Mouse (Mus musculus): ENCODE data around the gene Ap1m2. TPM values are rescaled to one million over a fixed set of nuclear protein-coding genes. Genes with fewer than 3 reads are reported as not detected.
"Not testable (repeated sequence)": the region's sequence is repeated elsewhere in the genome, so short reads cannot be mapped to it uniquely, and the experiment has no call there.

The Ap1m2 gene
- polyA plus RNA-seq, 1 experiment: not detected

GRCm38 (mm10) chr9:21265611-21266010 lies 46.5 kb downstream of the Ap1m2 start:
- Histone ChIP-seq H3K27me3 (replicated peaks) (no peaks in the 10 kb centered on the region), H3K9me3 (no peaks in the 10 kb centered on the region), H3K36me3 (replicated peaks; ENCODE audit: low read length) (peaks cover 41% of the 10 kb centered on the region), H3K4me3 (replicated peaks) (peak overlapping the region; percentile 98), H3K4me1 (peaks cover 64% of the 10 kb centered on the region)
- no peak for TF ChIP-seq FLI1 (IDR thresholded peaks at IDR 0.05; ENCODE audit: low read length)
- TF ChIP-seq GATA1 (IDR thresholded peaks at IDR 0.05; ENCODE audit: borderline replicate concordance, low read length): no peak

DNA sequence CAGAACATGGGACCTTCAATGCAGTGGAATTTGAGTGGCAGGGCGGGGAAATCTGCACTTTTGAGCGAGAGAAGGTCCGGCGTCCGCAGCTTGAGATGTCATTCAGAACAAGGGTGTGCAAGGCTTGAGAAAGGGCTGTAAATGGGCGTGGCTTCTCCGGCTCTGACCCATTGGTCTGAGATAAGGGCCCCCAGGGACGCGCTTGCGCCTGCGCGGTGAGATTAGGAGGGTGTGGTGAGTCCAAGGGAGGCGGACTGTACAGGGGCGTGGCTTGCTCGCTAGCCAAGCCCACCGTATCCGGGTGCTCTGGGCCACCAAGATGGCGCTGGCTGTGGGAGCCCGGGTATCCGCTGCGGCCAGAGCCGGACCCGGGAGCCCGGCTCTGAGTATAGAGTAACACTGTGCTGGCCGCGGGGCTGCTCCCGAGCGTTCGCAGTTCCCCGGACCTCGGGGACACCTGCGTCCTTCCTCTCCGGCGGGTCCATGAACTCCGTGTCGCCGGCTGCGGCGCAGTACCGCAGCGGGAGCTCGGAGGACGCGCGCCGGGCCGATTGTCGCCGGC lies 47.1 kb downstream of the Ap1m2 start, which contains the start of gene Atg4d:
TSS of gene Atg4d (plus strand) at position 294 of the 562 bp plus-strand sequence.
- no peaks in the 10 kb centered on the region for H3K9me3 ChIP-seq
- peaks cover 36% of the 10 kb centered on the region for H3K36me3 ChIP-seq (replicated peaks; ENCODE audit: low read length)
- peak; percentile 79 for TF ChIP-seq GATA1 (IDR thresholded peaks at IDR 0.05; ENCODE audit: borderline replicate concordance, low read length)
- TF ChIP-seq FLI1 (IDR thresholded peaks at IDR 0.05; ENCODE audit: low read length): no peak
- peak within 1 kb of the TSS; percentile 98 for H3K4me3 ChIP-seq (replicated peaks)
- no peaks in the 10 kb centered on the region for H3K27me3 ChIP-seq (replicated peaks)
- H3K4me1 ChIP-seq: peaks cover 64% of the 10 kb centered on the region

DNA sequence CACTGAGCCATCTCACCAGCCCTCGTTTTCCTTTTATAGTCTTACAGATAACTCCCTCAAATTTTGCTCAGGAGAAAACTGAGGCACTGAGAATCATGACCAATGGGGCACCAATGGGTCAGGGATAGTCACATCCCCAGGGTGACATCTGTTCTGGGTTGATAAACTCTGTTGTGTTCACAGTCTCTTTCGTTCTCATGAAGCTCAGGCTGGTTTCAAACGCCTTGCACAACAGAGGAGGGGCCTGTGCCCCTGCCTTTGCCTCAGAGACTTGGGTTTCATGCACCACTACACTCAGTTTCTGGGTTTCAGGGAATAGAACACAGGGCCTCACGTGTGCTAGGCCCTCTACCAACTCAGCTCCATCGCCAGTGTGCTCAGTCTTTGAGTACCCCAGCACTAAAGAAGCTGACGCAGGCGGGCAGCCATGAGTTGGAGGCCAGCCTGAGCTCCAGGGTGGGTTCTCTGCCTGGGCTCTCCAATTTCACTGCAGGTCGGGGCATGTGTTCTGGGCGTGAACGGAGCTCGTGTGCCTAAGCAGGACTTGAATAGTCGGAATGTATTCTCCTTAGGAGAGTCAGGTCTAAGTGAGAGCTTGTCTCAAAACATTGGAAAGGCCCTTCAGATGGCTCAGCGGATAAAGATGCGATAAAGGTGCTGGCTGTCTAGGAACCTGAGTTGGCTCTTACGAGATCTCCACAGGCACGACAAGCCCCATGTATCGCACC lies 47.7 kb downstream of the Ap1m2 start:
- H3K27me3 ChIP-seq (replicated peaks): no peaks in the 10 kb centered on the region
- TF ChIP-seq FLI1 (IDR thresholded peaks at IDR 0.05; ENCODE audit: low read length) (no peak), GATA1 (IDR thresholded peaks at IDR 0.05; ENCODE audit: borderline replicate concordance, low read length) (no peak)
- peak overlapping the region; percentile 98 for H3K4me3 ChIP-seq (replicated peaks)
- peaks cover 66% of the 10 kb centered on the region for H3K4me1 ChIP-seq
- H3K9me3 ChIP-seq: no peaks in the 10 kb centered on the region
- peaks cover 30% of the 10 kb centered on the region for H3K36me3 ChIP-seq (replicated peaks; ENCODE audit: low read length)

DNA sequence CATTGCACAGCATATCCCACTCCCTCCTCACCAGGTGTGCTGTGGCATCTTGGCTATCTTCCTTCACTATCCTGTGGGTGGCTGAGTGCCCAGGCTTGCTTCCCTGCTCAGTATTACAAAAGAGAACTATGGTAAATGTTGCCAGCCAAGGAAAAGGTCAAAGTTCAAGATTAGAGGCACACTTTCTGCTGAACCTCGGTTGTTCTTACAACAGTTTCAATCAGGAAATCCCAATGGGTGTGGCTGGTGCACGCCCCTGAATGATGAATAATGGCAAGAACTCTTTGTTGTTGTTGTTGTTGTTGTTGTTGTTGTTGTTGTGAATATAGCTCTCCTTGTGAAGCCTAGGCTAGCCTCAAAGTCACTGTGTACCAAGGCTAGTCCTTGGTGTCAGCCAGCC lies 50.3 kb downstream of the Ap1m2 start:
- TF ChIP-seq FLI1 (IDR thresholded peaks at IDR 0.05; ENCODE audit: low read length) (no peak), GATA1 (IDR thresholded peaks at IDR 0.05; ENCODE audit: borderline replicate concordance, low read length) (no peak)
- Histone ChIP-seq H3K4me3 (replicated peaks) (peak overlapping the region; percentile 34), H3K9me3 (no peaks in the 10 kb centered on the region), H3K27me3 (replicated peaks) (peaks cover 3% of the 10 kb centered on the region), H3K36me3 (replicated peaks; ENCODE audit: low read length) (peaks cover 5% of the 10 kb centered on the region), H3K4me1 (peaks cover 56% of the 10 kb centered on the region)

GRCm38 (mm10) chr9:21260491-21261040 lies 51.6 kb downstream of the Ap1m2 start:
- peaks cover 3% of the 10 kb centered on the region for H3K27me3 ChIP-seq (replicated peaks)
- TF ChIP-seq GATA1 (IDR thresholded peaks at IDR 0.05; ENCODE audit: borderline replicate concordance, low read length) (no peak), FLI1 (IDR thresholded peaks at IDR 0.05; ENCODE audit: low read length) (no peak)
- no peak overlapping the region for H3K4me3 ChIP-seq (replicated peaks)
- H3K36me3 ChIP-seq (replicated peaks; ENCODE audit: low read length): no peaks in the 10 kb centered on the region
- peaks cover 43% of the 10 kb centered on the region for H3K4me1 ChIP-seq
- no peaks in the 10 kb centered on the region for H3K9me3 ChIP-seq

DNA sequence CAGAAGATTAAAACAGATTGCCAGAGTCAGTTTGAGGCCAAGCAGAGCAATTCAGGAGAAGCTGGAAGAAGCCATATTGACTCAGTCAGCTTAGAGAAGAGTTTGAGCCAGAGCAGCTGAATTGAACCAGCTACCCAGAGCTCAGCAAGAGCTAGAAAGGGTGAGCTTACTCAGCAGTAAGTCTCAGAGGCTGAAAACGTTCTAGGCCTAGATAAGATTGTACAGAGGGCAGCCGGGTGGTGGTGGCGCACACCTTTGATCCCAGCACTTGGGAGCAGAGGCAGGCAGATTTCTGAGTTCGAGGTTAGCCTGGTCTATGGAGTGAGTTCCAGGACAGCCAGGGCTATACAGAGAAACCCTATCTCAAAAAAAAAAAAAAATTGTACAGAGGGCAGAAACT lies 55.8 kb downstream of the Ap1m2 start:
- H3K36me3 ChIP-seq (replicated peaks; ENCODE audit: low read length); H3K4me3 ChIP-seq (replicated peaks); H3K9me3 ChIP-seq: not testable (repeated sequence)
- Histone ChIP-seq H3K27me3 (replicated peaks) (peaks cover 30% of the 10 kb centered on the region), H3K4me1 (peaks cover 25% of the 10 kb centered on the region)

DNA sequence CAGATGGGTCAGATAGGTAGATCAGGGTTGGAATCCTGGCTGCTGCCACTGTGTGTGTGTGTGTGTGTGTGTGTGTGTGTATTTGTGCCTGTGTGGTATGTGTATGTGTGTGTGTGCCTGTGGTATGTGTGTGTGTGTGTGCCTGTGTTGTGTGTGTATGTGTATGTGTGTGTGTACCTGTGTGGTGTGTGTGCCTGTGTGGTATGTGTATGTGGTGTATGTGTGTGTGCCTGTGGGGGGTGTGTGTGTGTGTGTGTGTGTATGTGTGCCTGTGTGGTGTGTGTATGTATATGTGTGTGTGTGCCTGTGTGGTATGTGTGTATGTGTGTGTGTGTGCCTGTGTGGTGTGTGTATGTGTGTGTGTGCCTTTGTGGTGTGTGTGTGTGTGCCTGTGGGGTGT lies 57.4 kb downstream of the Ap1m2 start:
- TF ChIP-seq GATA1 (IDR thresholded peaks at IDR 0.05; ENCODE audit: borderline replicate concordance, low read length) (no peak), FLI1 (IDR thresholded peaks at IDR 0.05; ENCODE audit: low read length) (no peak)
- H3K27me3 ChIP-seq (replicated peaks): peaks cover 45% of the 10 kb centered on the region

GRCm38 (mm10) chr9:21251116-21251735 lies 60.9 kb downstream of the Ap1m2 start:
- Histone ChIP-seq H3K27me3 (replicated peaks) (peaks cover 71% of the 10 kb centered on the region), H3K9me3 (no peaks in the 10 kb centered on the region), H3K36me3 (replicated peaks; ENCODE audit: low read length) (no peaks in the 10 kb centered on the region), H3K4me3 (replicated peaks) (no peak overlapping the region), H3K4me1 (peaks cover 24% of the 10 kb centered on the region)
- TF ChIP-seq GATA1 (IDR thresholded peaks at IDR 0.05; ENCODE audit: borderline replicate concordance, low read length) (no peak), FLI1 (IDR thresholded peaks at IDR 0.05; ENCODE audit: low read length) (no peak)

More for the DNA sequence above, 57.4 kb downstream of the Ap1m2 start:
- H3K4me3 ChIP-seq (replicated peaks): no peak overlapping the region
- H3K4me1 ChIP-seq: peaks cover 22% of the 10 kb centered on the region
- H3K9me3 ChIP-seq: no peaks in the 10 kb centered on the region
- H3K36me3 ChIP-seq (replicated peaks; ENCODE audit: low read length): no peaks in the 10 kb centered on the region

GRCm38 (mm10) chr9:21250509-21250908 lies 61.6 kb downstream of the Ap1m2 start:
- Histone ChIP-seq H3K36me3 (replicated peaks; ENCODE audit: low read length) (no peaks in the 10 kb centered on the region), H3K27me3 (replicated peaks) (peaks cover 76% of the 10 kb centered on the region), H3K9me3 (no peaks in the 10 kb centered on the region), H3K4me3 (replicated peaks) (no peak overlapping the region), H3K4me1 (peaks cover 24% of the 10 kb centered on the region)
- no peak for TF ChIP-seq FLI1 (IDR thresholded peaks at IDR 0.05; ENCODE audit: low read length)

Data from megakaryocyte, embryonic 14.5 days (primary cell).